Mouse (Mus musculus) olfactory bulb, adult 2 months (tissue): ENCODE measurements at regions not wholly inside any gene's neighbourhood (a gene's known extent, or its start where the extent isn't known, plus 50 kb on each side); places are given as distances from the start of the nearest gene placed in this dataset.

Source experiments
- CTCF ChIP-seq: fragments of 200-500 bp; IDR thresholded peaks from 2 replicates; pipeline ENCODE4 v1.5.1; 2012; ENCODE audit warnings: low read depth, mild to moderate bottlenecking, low read length, moderate library complexity; ENCODE audit not compliant: insufficient read depth
- POLR2A ChIP-seq: fragments of 200-500 bp; IDR thresholded peaks from 2 replicates; pipeline ENCODE4 v1.6.1; 2012; ENCODE audit warnings: mild to moderate bottlenecking, low read depth, low read length, moderate library complexity; ENCODE audit not compliant: insufficient read depth

DNA sequence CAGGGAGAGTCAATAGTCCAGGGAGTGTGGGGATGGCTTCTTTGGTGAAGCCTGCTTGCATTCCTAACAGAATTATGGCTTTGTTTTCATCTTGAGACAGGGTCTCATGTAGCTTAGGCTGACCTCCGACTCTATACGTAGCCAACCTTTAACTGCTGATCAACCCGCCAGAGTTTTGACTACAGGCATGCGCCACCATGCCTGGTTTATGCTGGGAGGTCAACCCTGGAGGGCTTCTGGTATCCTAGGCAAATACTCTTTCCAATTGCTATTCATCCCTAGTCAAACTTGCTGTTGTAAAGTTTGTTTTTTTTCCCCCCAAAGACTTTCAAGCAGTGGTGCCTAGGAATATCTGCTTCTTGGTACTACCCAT, 127.3 kb upstream of the Adgrl2 start:
- TF ChIP-seq CTCF (no peak), POLR2A (no peak)
